Mouse (Mus musculus) limb, embryonic 12.5 days (tissue): ENCODE results near the gene Magi2. TPM values are rescaled to one million over a fixed set of nuclear protein-coding genes. Genes with fewer than 3 reads are reported as not detected.

Experiments used
- ATAC-seq: fragments of 200-750 bp; cut with Nextera tagmentation; 2 replicates; pipeline ENCODE4 v1.8.0; 2017; ENCODE audit warnings: low read depth, moderate TSS enrichment; ENCODE audit not compliant: insufficient number of reproducible peaks, insufficient read depth, low FRiP score, low TSS enrichment
- H3K27ac ChIP-seq: fragments of 300-500 bp; sonication (generic); 2 replicates; pipeline ENCODE4 v1.5.1; 2016; ENCODE audit warnings: mild to moderate bottlenecking, moderate library complexity
- H3K27me3 ChIP-seq: fragments of 300-500 bp; sonication (generic); 2 replicates; pipeline ENCODE4 v1.6.1; 2016; ENCODE audit warnings: mild to moderate bottlenecking, moderate library complexity
- H3K36me3 ChIP-seq: fragments of 300-500 bp; sonication (generic); 2 replicates; pipeline ENCODE4 v1.6.1; 2016; ENCODE audit warnings: mild to moderate bottlenecking, moderate library complexity
- H3K4me1 ChIP-seq: fragments of 300-500 bp; sonication (generic); replicated peaks from 2 replicates; pipeline ENCODE4 v1.6.1; 2016
- H3K4me2 ChIP-seq: fragments of 300-500 bp; sonication (generic); 2 replicates; pipeline ENCODE4 v1.6.1; 2016; ENCODE audit warnings: mild to moderate bottlenecking, moderate library complexity
- H3K4me3 ChIP-seq: fragments of 300-500 bp; sonication (generic); replicated peaks from 2 replicates; pipeline ENCODE4 v1.5.1; 2016; ENCODE audit warnings: mild to moderate bottlenecking
- H3K9ac ChIP-seq: fragments of 300-500 bp; sonication (generic); replicated peaks from 2 replicates; pipeline ENCODE4 v1.6.1; 2016; ENCODE audit warnings: mild to moderate bottlenecking, moderate library complexity
- H3K9me3 ChIP-seq: fragments of 300-500 bp; sonication (generic); 2 replicates; pipeline ENCODE4 v1.6.1; 2016; ENCODE audit warnings: mild to moderate bottlenecking, moderate library complexity
- WGBS: fragments of 180-500 bp; shearing (Covaris S2); methylation state at CpG from one replicate; pipeline ENCODE4 v1.1.7; 2016; 5-methylcytosine and 5-hydroxymethylcytosine counted together
- polyA plus RNA-seq: library from polyadenylated mRNA; unstranded; fragments of >200 nt; fragmentation: Nextera tagmentation; extraction: Ambion mirVana; gene quantifications from 2 replicates; pipeline ENCODE4 v1.2.1, GENCODE M21; 2016

The Magi2 gene
- polyA plus RNA-seq, 1 experiment from 2014 or later, result 7.0 TPM

GRCm38 (mm10) chr5:20625117-20625516 is 1398.3 kb downstream of the Magi2 start:
- H3K4me2 ChIP-seq, result no peak overlapping the region
- no peak for ATAC-seq
- no peaks in the 10 kb centered on the region for H3K4me1 ChIP-seq
- no peak overlapping the region for H3K9ac ChIP-seq
- no peaks in the 10 kb centered on the region for H3K9me3 ChIP-seq
- no peak overlapping the region for H3K27ac ChIP-seq
- 73% methylated on average over 2 of the region's 2 CpGs for WGBS
- no peaks in the 10 kb centered on the region for H3K27me3 ChIP-seq
- no peak overlapping the region for H3K4me3 ChIP-seq
- no peaks in the 10 kb centered on the region for H3K36me3 ChIP-seq

- WGBS, result 63% methylated on average over 4 of the region's 4 CpGs
- Histone ChIP-seq H3K36me3 (no peaks in the 10 kb centered on the region), H3K9me3 (no peaks in the 10 kb centered on the region), H3K27me3 (no peaks in the 10 kb centered on the region), H3K9ac (no peak overlapping the region), H3K27ac (no peak overlapping the region), H3K4me1 (no peaks in the 10 kb centered on the region), H3K4me2 (no peak overlapping the region), H3K4me3 (no peak overlapping the region)
- no peak for ATAC-seq
These were observed 1402.2 kb downstream of the Magi2 start for GRCm38 (mm10) chr5:20628954-20629601.

- H3K4me3 ChIP-seq, result no peak overlapping the region
- no peak overlapping the region for H3K27ac ChIP-seq
- H3K4me1 ChIP-seq, result no peaks in the 10 kb centered on the region
- H3K4me2 ChIP-seq, result no peak overlapping the region
- H3K9me3 ChIP-seq, result no peaks in the 10 kb centered on the region
- 70% methylated on average over 14 of the region's 14 CpGs for WGBS
- no peak overlapping the region for H3K9ac ChIP-seq
- H3K36me3 ChIP-seq, result no peaks in the 10 kb centered on the region
- no peak for ATAC-seq
- H3K27me3 ChIP-seq, result no peaks in the 10 kb centered on the region
These were observed 1407.4 kb downstream of the Magi2 start for GRCm38 (mm10) chr5:20634046-20634769.

GRCm38 (mm10) chr5:20634822-20635221 is 1408.0 kb downstream of the Magi2 start:
- H3K9me3 ChIP-seq, result no peaks in the 10 kb centered on the region
- H3K27ac ChIP-seq, result no peak overlapping the region
- no peak overlapping the region for H3K4me2 ChIP-seq
- H3K36me3 ChIP-seq, result no peaks in the 10 kb centered on the region
- 61% methylated on average over 8 of the region's 8 CpGs for WGBS
- H3K27me3 ChIP-seq, result no peaks in the 10 kb centered on the region
- no peak overlapping the region for H3K4me3 ChIP-seq
- no peak overlapping the region for H3K9ac ChIP-seq
- no peaks in the 10 kb centered on the region for H3K4me1 ChIP-seq
- no peak for ATAC-seq

- no peak overlapping the region for H3K9ac ChIP-seq
- H3K4me3 ChIP-seq, result no peak overlapping the region
- WGBS, result 81% methylated on average over 5 of the region's 5 CpGs
- H3K4me1 ChIP-seq, result no peaks in the 10 kb centered on the region
- H3K36me3 ChIP-seq, result no peaks in the 10 kb centered on the region
- no peak for ATAC-seq
- H3K27ac ChIP-seq, result no peak overlapping the region
- no peaks in the 10 kb centered on the region for H3K9me3 ChIP-seq
- H3K27me3 ChIP-seq, result no peaks in the 10 kb centered on the region
- H3K4me2 ChIP-seq, result no peak overlapping the region
These were observed 1410.6 kb downstream of the Magi2 start for GRCm38 (mm10) chr5:20637300-20637989.

- Histone ChIP-seq H3K4me1 (no peaks in the 10 kb centered on the region), H3K9ac (no peak overlapping the region), H3K27ac (no peak overlapping the region), H3K27me3 (no peaks in the 10 kb centered on the region), H3K4me3 (no peak overlapping the region), H3K4me2 (no peak overlapping the region), H3K9me3 (0 out of 2 replicates have a peak, but pooled peaks cover 2% of the 10 kb centered on the region), H3K36me3 (no peaks in the 10 kb centered on the region)
- no peak for ATAC-seq
- WGBS, result 78% methylated on average over 7 of the region's 7 CpGs
These were observed 1415.4 kb downstream of the Magi2 start for GRCm38 (mm10) chr5:20642196-20642595.

GRCm38 (mm10) chr5:20643741-20644140 is 1416.9 kb downstream of the Magi2 start:
- no peak for ATAC-seq
- H3K4me3 ChIP-seq, result no peak overlapping the region
- H3K36me3 ChIP-seq, result no peaks in the 10 kb centered on the region
- H3K4me2 ChIP-seq, result no peak overlapping the region
- H3K9me3 ChIP-seq, result 0 out of 2 replicates have a peak, but pooled peaks cover 2% of the 10 kb centered on the region
- H3K27ac ChIP-seq, result no peak overlapping the region
- 84% methylated on average over 1 of the region's 1 CpGs for WGBS
- H3K9ac ChIP-seq, result no peak overlapping the region
- no peaks in the 10 kb centered on the region for H3K4me1 ChIP-seq
- no peaks in the 10 kb centered on the region for H3K27me3 ChIP-seq

GRCm38 (mm10) chr5:20646947-20647346 is 1420.1 kb downstream of the Magi2 start:
- Histone ChIP-seq H3K9ac (no peak overlapping the region), H3K27ac (no peak overlapping the region), H3K4me2 (no peak overlapping the region), H3K4me1 (no peaks in the 10 kb centered on the region), H3K27me3 (no peaks in the 10 kb centered on the region), H3K36me3 (no peaks in the 10 kb centered on the region), H3K4me3 (no peak overlapping the region), H3K9me3 (0 out of 2 replicates have a peak, but pooled peaks cover 9% of the 10 kb centered on the region)
- WGBS, result 88% methylated on average over 3 of the region's 3 CpGs
- ATAC-seq, result no peak

GRCm38 (mm10) chr5:20653425-20654185 is 1426.8 kb downstream of the Magi2 start:
- Histone ChIP-seq H3K27ac (no peak overlapping the region), H3K4me3 (no peak overlapping the region), H3K4me2 (no peak overlapping the region), H3K4me1 (no peaks in the 10 kb centered on the region), H3K9ac (no peak overlapping the region), H3K27me3 (0 out of 2 replicates have a peak, but pooled peaks cover 3% of the 10 kb centered on the region), H3K9me3 (0 out of 2 replicates have a peak, but pooled peaks cover 7% of the 10 kb centered on the region), H3K36me3 (no peaks in the 10 kb centered on the region)
- no peak for ATAC-seq
- 79% methylated on average over 11 of the region's 11 CpGs for WGBS

- no peak for ATAC-seq
- Histone ChIP-seq H3K9ac (no peak overlapping the region), H3K4me2 (no peak overlapping the region), H3K4me1 (no peaks in the 10 kb centered on the region), H3K9me3 (no peaks in the 10 kb centered on the region), H3K27ac (no peak overlapping the region), H3K36me3 (no peaks in the 10 kb centered on the region), H3K4me3 (no peak overlapping the region), H3K27me3 (0 out of 2 replicates have a peak, but pooled peaks cover 3% of the 10 kb centered on the region)
- 63% methylated on average over 10 of the region's 10 CpGs for WGBS
These were observed 1428.1 kb downstream of the Magi2 start for GRCm38 (mm10) chr5:20654766-20655472.
